Mouse (Mus musculus): ENCODE results near the gene Adgrf1. TPM values are rescaled to one million over a fixed set of nuclear protein-coding genes. Genes with fewer than 3 reads are reported as not detected.

Adgrf1 gene
- polyA plus RNA-seq, 1 experiment = not detected

DNA sequence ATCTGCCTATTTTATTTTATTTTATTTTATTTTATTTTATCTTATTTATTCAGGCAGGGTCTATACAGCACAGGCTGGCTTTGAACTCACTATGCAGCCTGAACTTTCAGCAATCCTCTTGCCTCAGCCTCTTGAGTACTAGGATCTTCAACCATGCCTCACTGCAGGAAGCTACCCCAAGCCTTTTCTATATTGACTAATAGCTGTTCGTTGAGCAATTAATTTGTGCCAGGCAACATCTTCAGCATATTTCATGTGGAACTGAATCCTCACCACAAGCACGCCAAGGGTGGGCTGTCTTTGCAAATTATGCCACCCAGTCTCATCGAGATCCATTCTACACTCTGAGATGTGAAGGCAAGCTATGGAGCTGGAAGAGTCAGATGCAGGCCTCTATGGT, 22.9 kb upstream of the Adgrf1 start:
- Histone ChIP-seq H3K4me2 (ENCODE audit: low read depth) (no peak overlapping the region), H3K36me3 (ENCODE audit: control insufficient read depth, insufficient read depth) (no peaks in the 10 kb centered on the region), H3K79me2 (ENCODE audit: control insufficient read depth, insufficient read depth) (no peaks in the 10 kb centered on the region), H3K27me3 (ENCODE audit: control insufficient read depth, insufficient read depth, insufficient read length) (no peaks in the 10 kb centered on the region), H3K4me3 (no peak overlapping the region), H3ac (ENCODE audit: control insufficient read depth, insufficient read length) (no peak overlapping the region)
- TF ChIP-seq CEBPB (IDR thresholded peaks at IDR 0.05; ENCODE audit: insufficient read depth, poor library complexity, severe bottlenecking) = no peak
- TF ChIP-seq MAX (IDR thresholded peaks at IDR 0.05; ENCODE audit: low read depth) = no peak
- TF ChIP-seq TCF3 (IDR thresholded peaks at IDR 0.05; ENCODE audit: insufficient read length, low read depth) = no peak
- no peak for TF ChIP-seq POLR2AphosphoS2 (IDR thresholded peaks at IDR 0.05; ENCODE audit: insufficient read length, low read depth)
- no peak for TF ChIP-seq E2F4 (IDR thresholded peaks at IDR 0.05; ENCODE audit: insufficient read depth)
- no peak for TF ChIP-seq REST (IDR thresholded peaks at IDR 0.05; ENCODE audit: insufficient read depth, insufficient read length)
- no peak for TF ChIP-seq POLR2A (IDR thresholded peaks at IDR 0.05; ENCODE audit: insufficient read length, low read depth)
- TF ChIP-seq USF1 (IDR thresholded peaks at IDR 0.05; ENCODE audit: low read depth) = no peak
- TF ChIP-seq MYOG (IDR thresholded peaks at IDR 0.05; ENCODE audit: control insufficient read depth in 1 of 3, insufficient read depth in 1 of 3, insufficient read length in 2 of 3, low read depth in 2 of 3) = no peak
- TF ChIP-seq SRF (IDR thresholded peaks at IDR 0.05; ENCODE audit: control insufficient read depth, insufficient read length, low read depth) = no peak
- TF ChIP-seq MYOD1 (IDR thresholded peaks at IDR 0.05; ENCODE audit: control insufficient read depth in 1 of 3, insufficient read length in 2 of 3, low read depth in 2 of 3) = no peak
- no peak for TF ChIP-seq TCF12 (IDR thresholded peaks at IDR 0.05; ENCODE audit: insufficient read depth, poor library complexity, severe bottlenecking)

DNA sequence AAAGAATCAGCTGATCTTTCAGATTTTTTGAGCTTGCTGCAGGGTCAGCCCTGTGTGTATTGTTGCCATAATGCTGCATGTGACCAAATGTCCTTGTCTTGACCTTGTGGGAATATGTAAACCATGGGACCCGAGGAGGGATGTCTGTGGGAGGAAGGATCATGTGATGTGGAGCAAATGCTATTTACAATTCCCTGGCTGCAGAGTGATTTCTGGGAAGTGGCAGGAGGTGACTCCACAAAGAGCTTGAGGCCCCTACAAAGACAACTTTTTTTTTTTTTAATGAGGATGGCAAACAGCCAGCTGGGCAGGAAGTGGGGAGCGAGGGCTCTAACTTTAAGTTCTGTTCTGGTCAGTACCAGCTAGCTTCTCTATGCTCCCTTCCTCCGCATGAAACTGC, 20.5 kb upstream of the Adgrf1 start:
- Histone ChIP-seq H3K4me3 (no peak overlapping the region), H3ac (ENCODE audit: control insufficient read depth, insufficient read length) (no peak overlapping the region), H3K4me2 (ENCODE audit: low read depth) (no peak overlapping the region), H3K36me3 (ENCODE audit: control insufficient read depth, insufficient read depth) (no peaks in the 10 kb centered on the region), H3K79me2 (ENCODE audit: control insufficient read depth, insufficient read depth) (no peaks in the 10 kb centered on the region), H3K27me3 (ENCODE audit: control insufficient read depth, insufficient read depth, insufficient read length) (no peaks in the 10 kb centered on the region)
- TF ChIP-seq USF1 (IDR thresholded peaks at IDR 0.05; ENCODE audit: low read depth) (no peak), E2F4 (IDR thresholded peaks at IDR 0.05; ENCODE audit: insufficient read depth) (no peak), MAX (IDR thresholded peaks at IDR 0.05; ENCODE audit: low read depth) (no peak), POLR2AphosphoS2 (IDR thresholded peaks at IDR 0.05; ENCODE audit: insufficient read length, low read depth) (no peak), CEBPB (IDR thresholded peaks at IDR 0.05; ENCODE audit: insufficient read depth, poor library complexity, severe bottlenecking) (no peak), MYOG (IDR thresholded peaks at IDR 0.05; ENCODE audit: control insufficient read depth in 1 of 3, insufficient read depth in 1 of 3, insufficient read length in 2 of 3, low read depth in 2 of 3) (no peak), REST (IDR thresholded peaks at IDR 0.05; ENCODE audit: insufficient read depth, insufficient read length) (no peak), MYOD1 (IDR thresholded peaks at IDR 0.05; ENCODE audit: control insufficient read depth in 1 of 3, insufficient read length in 2 of 3, low read depth in 2 of 3) (no peak), SRF (IDR thresholded peaks at IDR 0.05; ENCODE audit: control insufficient read depth, insufficient read length, low read depth) (no peak), TCF12 (IDR thresholded peaks at IDR 0.05; ENCODE audit: insufficient read depth, poor library complexity, severe bottlenecking) (no peak), POLR2A (IDR thresholded peaks at IDR 0.05; ENCODE audit: insufficient read length, low read depth) (no peak), TCF3 (IDR thresholded peaks at IDR 0.05; ENCODE audit: insufficient read length, low read depth) (no peak)

DNA sequence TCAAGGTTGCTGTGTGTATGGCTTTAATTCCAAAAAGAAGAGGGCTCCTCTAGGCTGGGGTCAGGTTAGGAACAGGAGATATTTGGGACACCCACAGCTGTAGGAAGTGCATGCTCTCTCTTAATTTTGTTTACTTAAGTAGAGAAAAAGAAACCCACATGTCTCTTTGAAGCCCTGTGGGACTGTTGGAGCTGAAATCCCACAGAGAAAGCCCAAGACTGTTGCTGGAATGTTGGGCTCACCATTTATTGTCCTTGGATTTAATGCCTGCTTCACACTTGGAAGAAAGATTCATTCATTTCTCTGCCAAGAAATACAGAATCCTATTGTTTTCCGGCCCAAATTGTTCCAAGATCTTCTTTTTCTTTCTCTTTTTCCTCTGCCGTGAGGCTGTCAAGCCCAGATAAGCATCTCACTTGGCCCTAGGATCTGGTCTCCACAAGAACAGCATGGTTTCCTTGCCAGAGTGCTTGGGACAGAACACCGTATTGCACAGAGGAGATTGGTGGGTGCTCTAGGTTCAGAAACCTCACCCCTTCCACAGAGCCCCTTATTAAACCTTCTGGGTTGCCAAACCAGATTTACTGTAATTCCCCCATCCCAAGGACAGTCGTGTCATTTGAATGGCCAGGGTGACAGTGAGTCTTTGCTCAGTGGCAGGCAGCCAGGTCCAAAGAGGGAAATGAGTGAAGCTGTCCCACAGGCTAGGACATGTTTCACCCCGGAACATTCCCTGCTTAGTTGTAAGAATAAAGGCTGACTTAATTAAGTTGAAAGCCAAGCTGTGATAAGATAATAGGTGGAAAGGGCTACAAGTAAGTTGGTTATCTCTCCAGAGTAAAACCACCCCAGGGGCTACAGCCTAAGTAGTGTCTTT, 18.6 kb upstream of the Adgrf1 start:
- no peak for TF ChIP-seq USF1 (IDR thresholded peaks at IDR 0.05; ENCODE audit: low read depth)
- TF ChIP-seq REST (IDR thresholded peaks at IDR 0.05; ENCODE audit: insufficient read depth, insufficient read length) = no peak
- no peak for TF ChIP-seq TCF12 (IDR thresholded peaks at IDR 0.05; ENCODE audit: insufficient read depth, poor library complexity, severe bottlenecking)
- no peak for TF ChIP-seq SRF (IDR thresholded peaks at IDR 0.05; ENCODE audit: control insufficient read depth, insufficient read length, low read depth)
- no peak for TF ChIP-seq TCF3 (IDR thresholded peaks at IDR 0.05; ENCODE audit: insufficient read length, low read depth)
- Histone ChIP-seq H3K4me2 (ENCODE audit: low read depth) (no peak overlapping the region), H3K36me3 (ENCODE audit: control insufficient read depth, insufficient read depth) (no peaks in the 10 kb centered on the region), H3K4me3 (no peak overlapping the region), H3ac (ENCODE audit: control insufficient read depth, insufficient read length) (no peak overlapping the region), H3K27me3 (ENCODE audit: control insufficient read depth, insufficient read depth, insufficient read length) (no peaks in the 10 kb centered on the region), H3K79me2 (ENCODE audit: control insufficient read depth, insufficient read depth) (no peaks in the 10 kb centered on the region)

DNA sequence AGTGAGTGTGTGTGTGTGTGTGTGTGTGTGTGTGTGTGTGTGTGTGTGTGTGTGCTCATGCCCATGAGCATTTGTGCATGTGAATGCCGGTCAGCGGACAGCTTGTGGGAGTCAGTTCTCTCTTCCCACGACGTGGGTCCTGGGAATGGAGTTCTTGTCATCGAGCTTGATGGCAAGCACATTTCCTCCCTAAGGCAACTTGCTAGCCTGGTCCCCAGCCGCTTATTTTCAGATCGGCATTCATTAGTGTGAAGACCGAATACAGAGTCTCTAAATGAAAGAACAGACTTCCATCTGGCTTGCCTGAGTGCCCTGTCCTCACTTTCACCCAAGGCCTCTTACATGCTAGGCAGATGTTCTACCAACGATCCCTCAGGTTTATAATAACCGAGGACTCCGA, 17.3 kb upstream of the Adgrf1 start:
- Histone ChIP-seq H3K27me3 (ENCODE audit: control insufficient read depth, insufficient read depth, insufficient read length) (no peaks in the 10 kb centered on the region), H3K4me3 (no peak overlapping the region), H3K4me2 (ENCODE audit: low read depth) (no peak overlapping the region), H3K36me3 (ENCODE audit: control insufficient read depth, insufficient read depth) (no peaks in the 10 kb centered on the region), H3K79me2 (ENCODE audit: control insufficient read depth, insufficient read depth) (no peaks in the 10 kb centered on the region), H3ac (ENCODE audit: control insufficient read depth, insufficient read length) (no peak overlapping the region)
- TF ChIP-seq MYOD1 (IDR thresholded peaks at IDR 0.05; ENCODE audit: control insufficient read depth in 1 of 3, insufficient read length in 2 of 3, low read depth in 2 of 3) (no peak), TCF12 (IDR thresholded peaks at IDR 0.05; ENCODE audit: insufficient read depth, poor library complexity, severe bottlenecking) (no peak), REST (IDR thresholded peaks at IDR 0.05; ENCODE audit: insufficient read depth, insufficient read length) (no peak), E2F4 (IDR thresholded peaks at IDR 0.05; ENCODE audit: insufficient read depth) (no peak)

DNA sequence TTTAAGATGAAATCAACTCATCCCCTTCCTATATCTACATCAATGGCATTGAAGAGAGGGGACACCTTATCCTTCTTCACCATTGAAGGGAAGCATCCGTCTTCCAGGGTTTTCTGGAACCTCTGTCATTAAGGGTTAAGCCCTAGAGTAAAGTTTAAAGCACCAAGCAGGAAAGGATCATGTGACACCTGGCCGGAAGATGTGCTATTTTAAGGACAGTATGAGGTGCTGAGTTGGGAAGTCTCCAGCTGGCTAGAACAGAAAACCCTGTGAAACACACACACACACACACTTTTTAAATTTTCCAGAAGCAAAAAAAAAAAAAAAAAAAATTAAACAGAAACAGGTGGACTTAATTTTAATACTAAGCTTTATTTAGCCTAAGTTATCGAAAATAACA, 15.9 kb upstream of the Adgrf1 start:
- Histone ChIP-seq H3K4me3 (no peak overlapping the region), H3K27me3 (ENCODE audit: control insufficient read depth, insufficient read depth, insufficient read length) (no peaks in the 10 kb centered on the region), H3ac (ENCODE audit: control insufficient read depth, insufficient read length) (no peak overlapping the region), H3K4me2 (ENCODE audit: low read depth) (no peak overlapping the region), H3K36me3 (ENCODE audit: control insufficient read depth, insufficient read depth) (no peaks in the 10 kb centered on the region), H3K79me2 (ENCODE audit: control insufficient read depth, insufficient read depth) (no peaks in the 10 kb centered on the region)
- TF ChIP-seq REST (IDR thresholded peaks at IDR 0.05; ENCODE audit: insufficient read depth, insufficient read length) (no peak), TCF12 (IDR thresholded peaks at IDR 0.05; ENCODE audit: insufficient read depth, poor library complexity, severe bottlenecking) (no peak), MYOG (IDR thresholded peaks at IDR 0.05; ENCODE audit: control insufficient read depth in 1 of 3, insufficient read depth in 1 of 3, insufficient read length in 2 of 3, low read depth in 2 of 3) (no peak), MAX (IDR thresholded peaks at IDR 0.05; ENCODE audit: low read depth) (no peak), POLR2AphosphoS2 (IDR thresholded peaks at IDR 0.05; ENCODE audit: insufficient read length, low read depth) (no peak), USF1 (IDR thresholded peaks at IDR 0.05; ENCODE audit: low read depth) (no peak), E2F4 (IDR thresholded peaks at IDR 0.05; ENCODE audit: insufficient read depth) (no peak), MYOD1 (IDR thresholded peaks at IDR 0.05; ENCODE audit: control insufficient read depth in 1 of 3, insufficient read length in 2 of 3, low read depth in 2 of 3) (no peak), SRF (IDR thresholded peaks at IDR 0.05; ENCODE audit: control insufficient read depth, insufficient read length, low read depth) (no peak), CEBPB (IDR thresholded peaks at IDR 0.05; ENCODE audit: insufficient read depth, poor library complexity, severe bottlenecking) (no peak), TCF3 (IDR thresholded peaks at IDR 0.05; ENCODE audit: insufficient read length, low read depth) (no peak), POLR2A (IDR thresholded peaks at IDR 0.05; ENCODE audit: insufficient read length, low read depth) (no peak)

Data from myocyte (in vitro differentiated cells).